Mouse (Mus musculus) MEL (cell line): ENCODE measurements at regions not wholly inside any gene's neighbourhood (a gene's known extent, or its start where the extent isn't known, plus 50 kb on each side); places are given as distances from the start of the nearest gene placed in this dataset.
"Not testable (repeated sequence)": the region's sequence is repeated elsewhere in the genome, so short reads cannot be mapped to it uniquely, and the experiment has no call there.

Experiments
- DNase-seq: peaks from one replicate; pipeline ENCODE4 v3.0.0; 2011; ENCODE audit warnings: low read depth, low spot score
- H3K27ac ChIP-seq: 2 replicates; pipeline ENCODE4 v1.5.1; 2012; ENCODE audit warnings: low read depth, mild to moderate bottlenecking, control low read depth, low read length, moderate library complexity; ENCODE audit not compliant: control insufficient read depth
- H3K27me3 ChIP-seq, 2 experiments: fragments of 150-350 bp in 1 of 2; sonication (generic) in 1 of 2; 2 replicates each; pipeline ENCODE4 v1.6.1; 2012; ENCODE audit warnings: low read length in 2 of 2, mild to moderate bottlenecking in 2 of 2, improper control_type of control experiment in 1 of 2, moderate library complexity in 1 of 2; ENCODE audit not compliant: insufficient read depth in 2 of 2, control insufficient read depth in 1 of 2
- H3K36me3 ChIP-seq, 2 experiments: 2 replicates each; pipeline ENCODE4 v1.6.1; 2012 to 2014; ENCODE audit warnings: low read length in 2 of 2, improper control_type of control experiment in 1 of 2, inconsistent platforms in 1 of 2, mild to moderate bottlenecking in 1 of 2; ENCODE audit not compliant: insufficient read depth in 2 of 2, control insufficient read depth in 1 of 2
- H3K4me1 ChIP-seq, 2 experiments: fragments of 150-350 bp in 1 of 2; sonication (generic) in 1 of 2; 2 replicates each; pipeline ENCODE4 v1.6.1; 2012; ENCODE audit warnings: low read length in 2 of 2, improper control_type of control experiment in 1 of 2, mild to moderate bottlenecking in 1 of 2; ENCODE audit not compliant: insufficient read depth in 2 of 2, control insufficient read depth in 1 of 2
- H3K4me3 ChIP-seq, 2 experiments: fragments of 150-350 bp in 1 of 2; sonication (generic) in 1 of 2; 2 replicates each; pipeline ENCODE4 v1.5.1; 2012; ENCODE audit warnings: low read depth in 2 of 2, low read length in 2 of 2, mild to moderate bottlenecking in 2 of 2, moderate library complexity in 2 of 2, control low read depth in 1 of 2, improper control_type of control experiment in 1 of 2; ENCODE audit not compliant: control insufficient read depth in 1 of 2, insufficient read depth in 1 of 2
- H3K79me2 ChIP-seq: 2 replicates; pipeline ENCODE4 v1.6.1; 2012; ENCODE audit warnings: mild to moderate bottlenecking, low read length, moderate library complexity; ENCODE audit not compliant: control insufficient read depth, poor library complexity, insufficient read depth
- H3K9ac ChIP-seq: 2 replicates; pipeline ENCODE4 v1.6.1; 2012; ENCODE audit warnings: low read depth, mild to moderate bottlenecking, control low read depth, low read length, moderate library complexity; ENCODE audit not compliant: control insufficient read depth, poor library complexity, severe bottlenecking
- H3K9me3 ChIP-seq: fragments of 150-350 bp; sonication (generic); replicated peaks from 2 replicates; pipeline ENCODE4 v1.6.1; 2012; ENCODE audit warnings: mild to moderate bottlenecking, low read length, improper control_type of control experiment, moderate library complexity; ENCODE audit not compliant: insufficient read depth
- CHD2 ChIP-seq: IDR thresholded peaks from 2 replicates; pipeline ENCODE4 v1.6.1; 2011; ENCODE audit warnings: low read length, improper control_type of control experiment
- CTCF ChIP-seq, 3 experiments: IDR thresholded peaks in 2 of 3; conservative IDR thresholded peaks in 1 of 3; 2 replicates each; pipeline ENCODE4 v1.5.1; 2011 to 2012; ENCODE audit warnings: low read length in 3 of 3, low read depth in 2 of 3, mild to moderate bottlenecking in 2 of 3, improper control_type of control experiment in 1 of 3, inconsistent platforms in 1 of 3, mixed read lengths in 1 of 3, moderate library complexity in 1 of 3; ENCODE audit not compliant: control insufficient read depth in 1 of 3, insufficient read depth in 1 of 3, poor library complexity in 1 of 3, severe bottlenecking in 1 of 3
- ETS1 ChIP-seq: IDR thresholded peaks from 2 replicates; pipeline ENCODE4 v1.6.1; 2012; ENCODE audit warnings: low read depth, mild to moderate bottlenecking, inconsistent platforms, low read length, improper control_type of control experiment, moderate library complexity
- GABPA ChIP-seq: IDR thresholded peaks from 2 replicates; pipeline ENCODE4 v1.6.1; 2012; ENCODE audit warnings: low read depth, mild to moderate bottlenecking, inconsistent platforms, low read length, improper control_type of control experiment, moderate library complexity
- GATA1 ChIP-seq: IDR thresholded peaks from 2 replicates; pipeline ENCODE4 v1.6.1; 2011; ENCODE audit warnings: low read depth, low read length, improper control_type of control experiment
- HCFC1 ChIP-seq: IDR thresholded peaks from 2 replicates; pipeline ENCODE4 v1.6.1; 2012; ENCODE audit warnings: low read depth, mild to moderate bottlenecking, inconsistent platforms, low read length, improper control_type of control experiment, moderate library complexity
- JUND ChIP-seq: IDR thresholded peaks from 2 replicates; pipeline ENCODE4 v1.6.1; 2011; ENCODE audit warnings: low read depth, mild to moderate bottlenecking, improper control_type of control experiment, low read length
- KAT2A ChIP-seq: conservative IDR thresholded peaks from 2 replicates; pipeline ENCODE4 v1.6.1; 2012; ENCODE audit warnings: low read depth, low read length, improper control_type of control experiment, inconsistent platforms
- MAFK ChIP-seq: IDR thresholded peaks from 2 replicates; pipeline ENCODE4 v1.6.1; 2011; ENCODE audit warnings: low read depth, mild to moderate bottlenecking, low read length, improper control_type of control experiment, borderline replicate concordance
- MAX ChIP-seq: IDR thresholded peaks from 2 replicates; pipeline ENCODE4 v1.6.1; 2011; ENCODE audit warnings: low read length, improper control_type of control experiment
- MAZ ChIP-seq: IDR thresholded peaks from 2 replicates; pipeline ENCODE4 v1.6.1; 2012; ENCODE audit warnings: low read depth, mild to moderate bottlenecking, inconsistent platforms, low read length, improper control_type of control experiment
- MEF2A ChIP-seq: IDR thresholded peaks from 2 replicates; pipeline ENCODE4 v1.6.1; 2014; ENCODE audit warnings: low read depth, mild to moderate bottlenecking, inconsistent platforms, low read length, improper control_type of control experiment; ENCODE audit not compliant: poor library complexity, insufficient replicate concordance, severe bottlenecking; ENCODE audit errors: extremely low read depth
- NELFE ChIP-seq: IDR thresholded peaks from 2 replicates; pipeline ENCODE4 v1.6.1; 2011; ENCODE audit warnings: low read depth, low read length, improper control_type of control experiment
- NRF1 ChIP-seq: IDR thresholded peaks from 2 replicates; pipeline ENCODE4 v1.6.1; 2014; ENCODE audit warnings: low read depth, mild to moderate bottlenecking, inconsistent platforms, low read length, improper control_type of control experiment, moderate library complexity; ENCODE audit not compliant: poor library complexity, insufficient read depth, severe bottlenecking
- POLR2A ChIP-seq, 2 experiments: IDR thresholded peaks; 2 replicates each; pipeline ENCODE4 v1.6.1; 2011 to 2012; ENCODE audit warnings: low read length in 2 of 2, mild to moderate bottlenecking in 2 of 2, control low read depth in 1 of 2, improper control_type of control experiment in 1 of 2, low read depth in 1 of 2, moderate library complexity in 1 of 2; ENCODE audit not compliant: control insufficient read depth in 1 of 2, insufficient read depth in 1 of 2, poor library complexity in 1 of 2
- RCOR1 ChIP-seq: IDR thresholded peaks from 2 replicates; pipeline ENCODE4 v1.6.1; 2012; ENCODE audit warnings: low read depth, mild to moderate bottlenecking, inconsistent platforms, low read length, improper control_type of control experiment
- SMC3 ChIP-seq: IDR thresholded peaks from 2 replicates; pipeline ENCODE4 v1.6.1; 2011; ENCODE audit warnings: low read depth, low read length, improper control_type of control experiment
- TAL1 ChIP-seq: IDR thresholded peaks from 2 replicates; pipeline ENCODE4 v1.6.1; 2012; ENCODE audit warnings: mild to moderate bottlenecking, inconsistent platforms, low read length, moderate library complexity, mixed read lengths
- TBP ChIP-seq: IDR thresholded peaks from 2 replicates; pipeline ENCODE4 v1.8.0; 2011; ENCODE audit warnings: low read depth, low read length, improper control_type of control experiment
- TCF12 ChIP-seq: IDR thresholded peaks from 2 replicates; pipeline ENCODE4 v1.6.1; 2014; ENCODE audit warnings: low read depth, mild to moderate bottlenecking, inconsistent platforms, low read length, improper control_type of control experiment, moderate library complexity
- UBTF ChIP-seq: IDR thresholded peaks from 2 replicates; pipeline ENCODE4 v1.6.1; 2012; ENCODE audit warnings: low read depth, mild to moderate bottlenecking, inconsistent platforms, low read length, improper control_type of control experiment, moderate library complexity, borderline replicate concordance; ENCODE audit not compliant: insufficient read depth
- USF1 ChIP-seq: IDR thresholded peaks from 2 replicates; pipeline ENCODE4 v1.6.1; 2014; ENCODE audit warnings: low read depth, mild to moderate bottlenecking, inconsistent platforms, low read length, improper control_type of control experiment, moderate library complexity
- USF2 ChIP-seq, 2 experiments: IDR thresholded peaks; 2 replicates each; pipeline ENCODE4 v1.6.1; 2011 to 2012; ENCODE audit warnings: improper control_type of control experiment in 2 of 2, low read length in 2 of 2, borderline replicate concordance in 1 of 2, inconsistent platforms in 1 of 2, low read depth in 1 of 2, mild to moderate bottlenecking in 1 of 2; ENCODE audit not compliant: insufficient read depth in 1 of 2
- ZC3H11A ChIP-seq: IDR thresholded peaks from 2 replicates; pipeline ENCODE4 v1.6.1; 2012; ENCODE audit warnings: low read depth, mild to moderate bottlenecking, inconsistent platforms, low read length, improper control_type of control experiment
- ZKSCAN1 ChIP-seq: IDR thresholded peaks from 2 replicates; pipeline ENCODE4 v1.6.1; 2012; ENCODE audit warnings: low read depth, mild to moderate bottlenecking, inconsistent platforms, low read length, improper control_type of control experiment, moderate library complexity
- ZMIZ1 ChIP-seq: IDR thresholded peaks from 2 replicates; pipeline ENCODE4 v1.6.1; 2012; ENCODE audit warnings: low read depth, mild to moderate bottlenecking, inconsistent platforms, low read length, improper control_type of control experiment, moderate library complexity
- ZNF384 ChIP-seq: IDR thresholded peaks from 2 replicates; pipeline ENCODE4 v1.6.1; 2012; ENCODE audit warnings: low read depth, mild to moderate bottlenecking, inconsistent platforms, low read length, improper control_type of control experiment

DNA sequence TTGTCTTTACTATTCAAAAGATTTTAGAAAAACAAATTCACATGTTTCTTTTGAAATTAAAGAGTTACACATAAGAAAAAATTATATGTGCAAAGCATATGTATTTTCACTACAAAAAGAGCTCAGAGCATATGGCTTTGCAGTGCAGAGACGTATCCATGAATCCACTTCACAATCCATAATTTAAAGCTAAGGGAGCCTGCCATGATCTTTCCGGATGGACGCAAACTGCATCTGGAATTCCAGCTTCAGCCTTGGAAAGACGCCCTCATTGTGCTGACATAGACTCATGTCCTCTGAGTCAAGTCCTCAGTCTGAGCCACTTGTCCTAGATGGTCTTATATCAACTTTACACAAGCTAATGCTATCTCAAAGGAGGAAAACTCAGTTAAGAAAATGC is 315.6 kb downstream of the Tox3 start:
- H3K4me3 ChIP-seq = no peak overlapping the region
- no peaks in the 10 kb centered on the region for H3K9me3 ChIP-seq
- H3K4me1 ChIP-seq = no peaks in the 10 kb centered on the region
- no peak overlapping the region for H3K9ac ChIP-seq
- no peaks in the 10 kb centered on the region for H3K27me3 ChIP-seq
- no peak overlapping the region for H3K27ac ChIP-seq
- no peaks in the 10 kb centered on the region for H3K36me3 ChIP-seq
- H3K79me2 ChIP-seq = no peaks in the 10 kb centered on the region
- TF ChIP-seq ETS1 (no peak), MEF2A (no peak), ZNF384 (no peak), RCOR1 (no peak), GABPA (no peak), SMC3 (no peak), MAX (no peak), CHD2 (no peak), MAZ (no peak), KAT2A (no peak), UBTF (no peak), GATA1 (no peak), ZC3H11A (no peak), ZKSCAN1 (no peak), ZMIZ1 (no peak), MAFK (no peak), TCF12 (no peak), POLR2A (IDR thresholded peaks at IDR 0.05; ENCODE audit: control insufficient read depth in 1 of 2, insufficient read depth in 1 of 2, low read depth in 1 of 2, low read length in 2 of 2, poor library complexity in 1 of 2) (no peak), NRF1 (no peak)
- DNase-seq = no peak

DNA sequence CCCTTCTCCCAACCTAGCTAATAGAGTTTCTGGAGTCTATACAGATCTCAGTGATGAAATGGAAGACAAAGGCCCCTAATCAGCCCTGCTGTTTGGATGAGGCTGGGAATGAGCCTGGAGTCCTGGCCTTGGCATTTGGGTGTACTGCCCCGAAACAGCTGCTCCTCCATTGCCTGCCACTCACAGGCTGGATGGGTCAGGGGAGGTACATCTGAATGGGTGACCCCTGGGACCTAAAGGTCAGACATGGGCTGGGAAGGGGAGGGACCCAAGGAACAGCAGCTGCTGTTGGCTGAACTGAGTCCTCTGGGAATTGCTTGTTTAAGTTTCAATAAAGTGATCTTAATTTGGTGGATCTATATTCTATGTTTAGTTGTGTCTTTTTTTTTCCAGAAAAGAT is 316.9 kb downstream of the Tox3 start:
- TF ChIP-seq ZKSCAN1 (no peak), SMC3 (no peak), HCFC1 (no peak), JUND (no peak), NRF1 (no peak), ZNF384 (no peak), NELFE (no peak), GABPA (no peak), ZC3H11A (no peak), RCOR1 (no peak), TAL1 (no peak), MEF2A (no peak), MAZ (no peak), TBP (no peak), USF1 (no peak), ETS1 (no peak), TCF12 (no peak), CTCF (IDR thresholded peaks at IDR 0.05 in 2 of 3, conservative IDR thresholded peaks at IDR 0.05 in 1 of 3; ENCODE audit: control insufficient read depth in 1 of 3, insufficient read depth in 1 of 3, low read depth in 2 of 3, low read length in 3 of 3, poor library complexity in 1 of 3, severe bottlenecking in 1 of 3) (no peak), USF2 (IDR thresholded peaks at IDR 0.05; ENCODE audit: borderline replicate concordance in 1 of 2, insufficient read depth in 1 of 2, low read depth in 1 of 2, low read length in 2 of 2) (no peak), MAX (no peak)
- Histone ChIP-seq H3K9ac (no peak overlapping the region), H3K36me3 (no peaks in the 10 kb centered on the region), H3K27ac (no peak overlapping the region), H3K79me2 (no peaks in the 10 kb centered on the region), H3K4me1 (no peaks in the 10 kb centered on the region), H3K9me3 (no peaks in the 10 kb centered on the region), H3K4me3 (no peak overlapping the region), H3K27me3 (no peaks in the 10 kb centered on the region)
- no peak for DNase-seq

DNA sequence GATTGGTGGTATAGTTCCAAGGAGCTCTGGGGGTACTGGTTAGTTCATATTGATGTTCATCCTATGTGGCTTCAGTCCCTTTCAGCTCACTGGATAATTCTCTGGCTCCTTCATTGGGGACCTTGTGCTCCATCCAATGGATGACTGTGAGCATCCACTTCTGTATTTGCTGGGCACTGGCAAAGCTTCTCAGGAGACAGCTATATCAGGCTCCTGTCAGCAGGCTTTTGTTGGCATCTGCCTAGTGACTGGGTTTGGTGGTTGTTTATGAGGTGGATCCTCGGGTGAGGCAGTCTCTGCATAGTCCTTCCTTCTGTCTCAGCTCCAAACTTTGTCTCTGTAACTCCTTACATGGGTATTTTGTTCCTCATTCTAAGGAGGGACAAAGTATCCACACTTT is 330.2 kb downstream of the Tox3 start:
- not testable (repeated sequence) for H3K9me3 ChIP-seq, DNase-seq, H3K27me3 ChIP-seq, H3K79me2 ChIP-seq, H3K4me1 ChIP-seq, H3K9ac ChIP-seq, H3K27ac ChIP-seq, H3K4me3 ChIP-seq, H3K36me3 ChIP-seq
